Mouse (Mus musculus) G1E (cell line): ENCODE measurements around the gene Rsg1.

Source experiments
- CTCF ChIP-seq: IDR thresholded peaks from 2 replicates; pipeline ENCODE4 v1.5.1; 2012; ENCODE audit warnings: low read depth, low read length, inconsistent platforms, mixed read lengths
- GATA1 ChIP-seq: IDR thresholded peaks from 2 replicates; pipeline ENCODE4 v1.6.1; 2012; ENCODE audit warnings: borderline replicate concordance, low read length, inconsistent platforms, mixed read lengths

DNA sequence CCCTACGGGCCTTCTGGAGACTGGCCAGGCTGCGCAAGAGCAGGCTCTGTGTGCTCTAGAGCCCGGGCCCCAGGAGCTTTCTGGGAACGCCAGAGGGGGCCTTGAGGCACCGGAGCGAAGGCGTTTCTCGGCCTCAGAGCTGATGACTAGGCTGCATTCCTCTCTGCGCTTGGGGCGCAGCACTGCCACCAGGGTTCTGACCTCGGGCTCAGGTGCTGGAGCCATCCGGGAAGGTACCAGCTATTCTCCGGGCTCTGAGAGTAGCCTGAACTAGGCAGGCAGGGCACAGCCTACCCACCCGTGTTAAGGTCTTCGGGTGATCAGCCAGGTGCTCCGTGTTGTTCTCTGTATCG lies 33.2 kb downstream of the Rsg1 start:
- TF ChIP-seq GATA1 (no peak), CTCF (no peak)
